Mouse (Mus musculus): ENCODE data around the gene Tnfaip8l3. TPM values are rescaled to one million over a fixed set of nuclear protein-coding genes. Genes with fewer than 3 reads are reported as not detected.
"Not testable (repeated sequence)": the region's sequence is repeated elsewhere in the genome, so short reads cannot be mapped to it uniquely, and the experiment has no call there.

Tnfaip8l3 gene
- total RNA-seq, 1 experiment from 2014 or later: not detected

GRCm38 (mm10) chr9:54037717-54038116, 30.5 kb downstream of the Tnfaip8l3 start:
- no peak for ATAC-seq (replicated peaks in 1 of 2; ENCODE audit: insufficient read depth in 1 of 2, low FRiP score in 2 of 2, low TSS enrichment in 1 of 2, low read depth in 1 of 2, poor library complexity in 2 of 2, severe bottlenecking in 2 of 2)

DNA sequence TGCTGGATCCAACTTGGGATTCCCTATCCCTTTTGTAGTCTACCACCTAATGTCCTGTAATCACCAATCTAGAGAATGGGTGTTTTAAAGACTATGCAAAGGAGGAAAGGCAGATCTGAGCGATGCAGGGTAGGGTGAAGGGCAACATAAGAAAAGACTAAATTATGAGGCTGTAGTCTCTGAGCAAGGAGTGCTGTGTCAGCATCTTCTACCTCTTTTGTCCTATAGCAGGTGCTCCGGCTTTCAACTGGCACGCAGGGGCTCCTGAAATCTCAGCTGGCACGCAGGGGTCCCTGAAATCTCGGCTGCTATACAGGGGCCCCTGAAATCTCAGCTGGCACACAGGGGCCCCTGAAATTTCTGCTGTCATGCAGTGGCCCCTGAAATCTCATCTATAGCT, 33.5 kb downstream of the Tnfaip8l3 start:
- ATAC-seq (replicated peaks in 1 of 2; ENCODE audit: insufficient read depth in 1 of 2, low FRiP score in 2 of 2, low TSS enrichment in 1 of 2, low read depth in 1 of 2, poor library complexity in 2 of 2, severe bottlenecking in 2 of 2): no peak

DNA sequence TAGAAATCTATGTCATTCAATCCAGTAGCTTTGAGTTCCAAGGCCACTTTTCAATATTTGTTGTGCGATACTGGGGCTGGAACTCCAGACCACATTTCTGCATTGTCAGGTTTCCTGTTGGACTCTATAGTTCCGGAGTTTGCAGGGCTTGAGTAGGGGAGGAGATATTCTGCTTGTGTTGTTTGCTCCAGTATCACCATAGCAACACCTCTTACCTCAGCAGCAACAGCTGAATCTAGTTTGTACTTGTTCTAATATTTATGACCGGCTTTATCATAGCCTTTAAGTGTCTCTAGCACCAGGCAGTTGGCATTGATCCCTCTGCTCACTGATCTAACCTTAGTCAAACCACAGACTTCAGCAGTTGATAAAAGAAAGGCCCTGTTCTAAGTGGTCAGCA, 45.4 kb downstream of the Tnfaip8l3 start:
- peak; percentile 99 to 100 for ATAC-seq (replicated peaks in 1 of 2; ENCODE audit: insufficient read depth in 1 of 2, low FRiP score in 2 of 2, low TSS enrichment in 1 of 2, low read depth in 1 of 2, poor library complexity in 2 of 2, severe bottlenecking in 2 of 2)

DNA sequence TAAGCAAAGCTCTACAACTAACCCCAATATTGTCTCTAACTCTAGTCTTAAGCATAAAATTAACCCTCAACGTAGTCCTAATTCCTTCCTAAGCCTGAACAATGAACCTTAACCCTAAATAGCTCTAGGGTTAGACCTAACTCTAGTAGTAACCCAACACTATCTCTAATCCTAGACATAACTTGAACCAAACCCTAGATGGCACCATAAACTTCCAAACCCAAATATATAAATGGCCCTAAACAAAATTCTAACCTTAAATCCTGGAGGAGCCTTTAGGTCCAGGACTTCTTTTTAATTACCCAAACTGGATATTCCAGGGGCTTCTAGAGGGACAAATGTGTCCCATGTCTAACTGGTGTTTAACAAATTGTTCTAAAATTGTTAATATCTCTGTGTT, 73.7 kb downstream of the Tnfaip8l3 start:
- ATAC-seq (replicated peaks in 1 of 2; ENCODE audit: insufficient read depth in 1 of 2, low FRiP score in 2 of 2, low TSS enrichment in 1 of 2, low read depth in 1 of 2, poor library complexity in 2 of 2, severe bottlenecking in 2 of 2): no peak

- not testable (repeated sequence) for ATAC-seq (replicated peaks in 1 of 2; ENCODE audit: insufficient read depth in 1 of 2, low FRiP score in 2 of 2, low TSS enrichment in 1 of 2, low read depth in 1 of 2, poor library complexity in 2 of 2, severe bottlenecking in 2 of 2)
These were observed 75.6 kb downstream of the Tnfaip8l3 start for GRCm38 (mm10) chr9:53992567-53992966.

- ATAC-seq (replicated peaks in 1 of 2; ENCODE audit: insufficient read depth in 1 of 2, low FRiP score in 2 of 2, low TSS enrichment in 1 of 2, low read depth in 1 of 2, poor library complexity in 2 of 2, severe bottlenecking in 2 of 2): peak in 1 of 2 experiments; percentile 51; a peak in 2 of 4 replicates
These were observed 77.3 kb downstream of the Tnfaip8l3 start for GRCm38 (mm10) chr9:53990921-53991320.

DNA sequence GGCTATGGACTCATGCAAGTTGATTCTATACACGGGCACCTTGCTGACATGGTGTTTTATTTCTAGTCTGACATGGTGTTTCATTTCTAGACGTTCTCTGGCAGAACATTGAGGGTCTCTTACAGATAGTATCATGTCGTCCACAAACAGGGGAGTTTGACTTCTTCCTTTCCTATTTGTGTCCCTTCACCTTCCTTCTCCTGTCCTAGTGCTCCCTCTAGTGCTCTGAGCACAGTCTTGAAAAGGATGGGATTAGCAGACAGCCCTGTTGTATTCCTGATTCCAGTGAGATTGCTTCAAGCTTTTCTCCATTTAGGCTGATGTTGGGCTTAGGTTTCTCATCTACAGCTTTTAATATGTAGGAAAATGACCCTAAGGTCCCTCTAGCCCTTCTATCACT, 81.2 kb downstream of the Tnfaip8l3 start:
- no peak for ATAC-seq (replicated peaks in 1 of 2; ENCODE audit: insufficient read depth in 1 of 2, low FRiP score in 2 of 2, low TSS enrichment in 1 of 2, low read depth in 1 of 2, poor library complexity in 2 of 2, severe bottlenecking in 2 of 2)

- ATAC-seq (replicated peaks in 1 of 2; ENCODE audit: insufficient read depth in 1 of 2, low FRiP score in 2 of 2, low TSS enrichment in 1 of 2, low read depth in 1 of 2, poor library complexity in 2 of 2, severe bottlenecking in 2 of 2): 0 out of 4 replicates have a peak, but pooled peaks of 1 of the 2 experiments have one; percentile 37
These were observed 83.3 kb downstream of the Tnfaip8l3 start for GRCm38 (mm10) chr9:53984868-53985267.

- peak in 1 of 2 experiments; percentile 25; a peak in 1 of 4 replicates for ATAC-seq (replicated peaks in 1 of 2; ENCODE audit: insufficient read depth in 1 of 2, low FRiP score in 2 of 2, low TSS enrichment in 1 of 2, low read depth in 1 of 2, poor library complexity in 2 of 2, severe bottlenecking in 2 of 2)
These were observed 93.1 kb downstream of the Tnfaip8l3 start, which contains the start of gene Elmod1 for GRCm38 (mm10) chr9:53975122-53975518. Gene Elmod1 (minus strand): TSS chr9:53975301.

- no peak; a peak in 1 of 4 replicates for ATAC-seq (replicated peaks in 1 of 2; ENCODE audit: insufficient read depth in 1 of 2, low FRiP score in 2 of 2, low TSS enrichment in 1 of 2, low read depth in 1 of 2, poor library complexity in 2 of 2, severe bottlenecking in 2 of 2)
These were observed 93.7 kb downstream of the Tnfaip8l3 start for GRCm38 (mm10) chr9:53974328-53975121.

DNA sequence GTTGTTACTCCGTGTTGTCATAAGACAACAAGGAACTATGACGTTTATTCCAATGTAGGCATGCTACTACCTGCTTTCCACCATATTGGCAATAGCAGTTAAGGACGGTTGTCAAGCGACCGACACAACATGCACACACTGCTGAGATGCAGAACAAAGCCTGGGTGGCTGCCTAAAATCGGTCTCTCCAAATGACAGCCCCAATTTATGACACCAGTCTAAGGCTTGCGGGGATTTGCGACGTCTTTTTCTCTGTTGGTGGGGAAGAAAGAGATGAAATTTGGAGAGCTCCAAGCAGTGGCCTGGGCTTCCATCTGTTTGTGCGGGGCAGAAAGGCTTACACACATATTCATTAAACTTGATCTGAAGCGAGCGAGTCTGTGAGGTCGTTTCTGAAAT, 94.3 kb downstream of the Tnfaip8l3 start:
- ATAC-seq (replicated peaks in 1 of 2; ENCODE audit: insufficient read depth in 1 of 2, low FRiP score in 2 of 2, low TSS enrichment in 1 of 2, low read depth in 1 of 2, poor library complexity in 2 of 2, severe bottlenecking in 2 of 2): no peak

Other genes with a start within 250 kb of the Tnfaip8l3 start
- not detected in 2 replicates for gene Sln, start 218.2 kb downstream of the Tnfaip8l3 start, total RNA-seq (2017)
- not detected in 2 replicates for gene Elmod1, start 93.1 kb downstream of the Tnfaip8l3 start, total RNA-seq (2017)
- gene Cyp19a1, start 199.7 kb upstream of the Tnfaip8l3 start, total RNA-seq (2017): not detected in 2 replicates
- not detected in 2 replicates for gene Gldn, start 218.1 kb upstream of the Tnfaip8l3 start, total RNA-seq (2017)